Mouse (Mus musculus): ENCODE measurements around the gene Sestd1.

DNA sequence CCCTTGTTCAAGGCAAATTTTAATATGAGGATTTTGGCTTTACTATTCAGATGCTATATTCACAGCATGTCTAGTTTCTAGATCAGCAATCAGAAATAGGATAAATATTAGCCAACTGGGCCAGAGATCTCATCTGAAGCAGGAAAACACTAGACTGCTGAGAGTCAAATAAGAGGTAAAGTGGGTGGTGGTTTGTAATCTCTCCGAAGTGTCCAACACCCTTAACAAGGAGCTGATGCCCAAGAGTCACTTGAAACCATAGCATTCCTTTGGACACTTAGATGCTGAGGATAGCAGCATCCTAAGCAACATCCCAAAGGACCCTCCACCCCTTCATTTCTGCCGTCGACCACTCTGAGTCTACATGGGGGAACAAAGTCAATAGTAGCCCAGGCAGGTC, 115.7 kb downstream of the Sestd1 start:
- no peak for TF ChIP-seq CTCF (IDR thresholded peaks at IDR 0.05; ENCODE audit: insufficient read depth, low read depth, low read length)
- TF ChIP-seq POLR2A (IDR thresholded peaks at IDR 0.05; ENCODE audit: insufficient read depth, low read depth, low read length), result no peak

All from olfactory bulb, adult 2 months (tissue).